Mouse (Mus musculus) embryonic facial prominence, embryonic 13.5 days (tissue): ENCODE data around the gene Rnf6. TPM values are rescaled to one million over a fixed set of nuclear protein-coding genes. Genes with fewer than 3 reads are reported as not detected.
"Not testable (repeated sequence)": the region's sequence is repeated elsewhere in the genome, so short reads cannot be mapped to it uniquely, and the experiment has no call there.

Source experiments
- ATAC-seq: fragments of 200-750 bp; cut with Nextera tagmentation; 2 replicates; pipeline ENCODE4 v1.8.0; 2017; ENCODE audit warnings: low read depth; ENCODE audit not compliant: insufficient number of reproducible peaks, insufficient read depth, low FRiP score, low TSS enrichment
- H3K27ac ChIP-seq: fragments of 300-500 bp; sonication (generic); 2 replicates; pipeline ENCODE4 v1.5.1; 2015; ENCODE audit warnings: moderate library complexity, mild to moderate bottlenecking, inconsistent platforms
- H3K27me3 ChIP-seq: fragments of 300-500 bp; sonication (generic); 2 replicates; pipeline ENCODE4 v1.6.1; 2015; ENCODE audit warnings: mild to moderate bottlenecking, inconsistent platforms
- H3K36me3 ChIP-seq: fragments of 300-500 bp; sonication (generic); 2 replicates; pipeline ENCODE4 v1.6.1; 2015; ENCODE audit warnings: mild to moderate bottlenecking, inconsistent platforms
- H3K4me1 ChIP-seq: fragments of 300-500 bp; sonication (generic); 2 replicates; pipeline ENCODE4 v1.6.1; 2015; ENCODE audit warnings: inconsistent platforms
- H3K4me2 ChIP-seq: fragments of 300-500 bp; sonication (generic); 2 replicates; pipeline ENCODE4 v1.6.1; 2015; ENCODE audit warnings: moderate library complexity, mild to moderate bottlenecking, inconsistent platforms
- H3K4me3 ChIP-seq: fragments of 300-500 bp; sonication (generic); 2 replicates; pipeline ENCODE4 v1.5.1; 2015; ENCODE audit warnings: mild to moderate bottlenecking, inconsistent platforms
- H3K9ac ChIP-seq: fragments of 300-500 bp; sonication (generic); 2 replicates; pipeline ENCODE4 v1.6.1; 2015; ENCODE audit warnings: mild to moderate bottlenecking, inconsistent platforms
- H3K9me3 ChIP-seq: fragments of 300-500 bp; sonication (generic); 2 replicates; pipeline ENCODE4 v1.6.1; 2016; ENCODE audit warnings: inconsistent platforms
- WGBS: fragments of 180-500 bp; shearing (Covaris S2); methylation state at CpG from one replicate; pipeline ENCODE4 v1.1.7; 2015; ENCODE audit warnings: mixed read lengths; 5-methylcytosine and 5-hydroxymethylcytosine counted together
- polyA plus RNA-seq: library from polyadenylated mRNA; unstranded; fragments of >200 nt; fragmentation: Nextera tagmentation; extraction: Ambion mirVana; gene quantifications from 2 replicates; pipeline ENCODE4 v1.2.1, GENCODE M21; 2015

Rnf6 gene
- polyA plus RNA-seq, 1 experiment from 2014 or later: 34.6 TPM

GRCm38 (mm10) chr5:146188712-146189111, 32.6 kb downstream of the Rnf6 start:
- no peak for ATAC-seq
- H3K27ac ChIP-seq: no peak overlapping the region
- no peaks in the 10 kb centered on the region for H3K27me3 ChIP-seq
- no peaks in the 10 kb centered on the region for H3K36me3 ChIP-seq
- no peak overlapping the region for H3K4me2 ChIP-seq
- WGBS: 82% methylated on average over 7 of the region's 7 CpGs
- no peaks in the 10 kb centered on the region for H3K4me1 ChIP-seq
- no peaks in the 10 kb centered on the region for H3K9me3 ChIP-seq
- no peak overlapping the region for H3K9ac ChIP-seq
- H3K4me3 ChIP-seq: no peak overlapping the region

- H3K4me2 ChIP-seq: no peak overlapping the region
- no peak for ATAC-seq
- no peaks in the 10 kb centered on the region for H3K36me3 ChIP-seq
- H3K4me3 ChIP-seq: no peak overlapping the region
- no peak overlapping the region for H3K9ac ChIP-seq
- no peaks in the 10 kb centered on the region for H3K9me3 ChIP-seq
- no peak overlapping the region for H3K27ac ChIP-seq
- H3K4me1 ChIP-seq: no peaks in the 10 kb centered on the region
- H3K27me3 ChIP-seq: no peaks in the 10 kb centered on the region
- 87% methylated on average over 1 of the region's 1 CpGs for WGBS
These were observed 33.2 kb downstream of the Rnf6 start for GRCm38 (mm10) chr5:146188144-146188543.

GRCm38 (mm10) chr5:146187441-146187840, 33.9 kb downstream of the Rnf6 start:
- not testable (repeated sequence) for H3K4me2 ChIP-seq, H3K36me3 ChIP-seq, H3K4me3 ChIP-seq, H3K27ac ChIP-seq, H3K9me3 ChIP-seq, H3K27me3 ChIP-seq, H3K9ac ChIP-seq, ATAC-seq, H3K4me1 ChIP-seq
- WGBS: 24% methylated on average over 5 of the region's 5 CpGs

- H3K27ac ChIP-seq, H3K9me3 ChIP-seq, H3K9ac ChIP-seq, H3K27me3 ChIP-seq, ATAC-seq, H3K4me2 ChIP-seq, H3K4me3 ChIP-seq, H3K4me1 ChIP-seq, H3K36me3 ChIP-seq: not testable (repeated sequence)
- WGBS: 76% methylated on average over 4 of the region's 4 CpGs
These were observed 36.2 kb downstream of the Rnf6 start, which contains the start of gene 1700001J03Rik for GRCm38 (mm10) chr5:146185204-146185603. Gene 1700001J03Rik (minus strand): TSS chr5:146185304.

- not testable (repeated sequence) for H3K4me3 ChIP-seq, H3K9me3 ChIP-seq, ATAC-seq, H3K9ac ChIP-seq, H3K4me1 ChIP-seq, H3K27me3 ChIP-seq, H3K4me2 ChIP-seq, H3K27ac ChIP-seq, H3K36me3 ChIP-seq
- WGBS: 57% methylated on average over 4 of the region's 4 CpGs
These were observed 48.6 kb downstream of the Rnf6 start for GRCm38 (mm10) chr5:146172744-146173143.

GRCm38 (mm10) chr5:146170621-146171020, 50.7 kb downstream of the Rnf6 start, which contains the start of gene Gm6309:
Gene Gm6309 (minus strand): TSS chr5:146170721.
- not testable (repeated sequence) for H3K27me3 ChIP-seq, H3K27ac ChIP-seq, H3K9me3 ChIP-seq, H3K4me1 ChIP-seq, H3K4me2 ChIP-seq, H3K9ac ChIP-seq, ATAC-seq, H3K4me3 ChIP-seq, H3K36me3 ChIP-seq
- 72% methylated on average over 2 of the region's 2 CpGs for WGBS

- not testable (repeated sequence) for ATAC-seq, H3K27ac ChIP-seq, H3K4me2 ChIP-seq, H3K36me3 ChIP-seq, H3K27me3 ChIP-seq, H3K4me3 ChIP-seq, H3K9ac ChIP-seq, H3K4me1 ChIP-seq, H3K9me3 ChIP-seq
- 90% methylated on average over 3 of the region's 3 CpGs for WGBS
These were observed 60.9 kb downstream of the Rnf6 start, which contains the start of gene Gm5565 for GRCm38 (mm10) chr5:146160439-146160838. Gene Gm5565 (minus strand): TSS chr5:146160539.

Other genes with a start within 250 kb of the Rnf6 start
- gene Cyp3a25, start 211.9 kb downstream of the Rnf6 start, polyA plus RNA-seq: not detected in 2 replicates
- not detected in 2 replicates for gene Cyp3a59, start 142.3 kb downstream of the Rnf6 start, polyA plus RNA-seq
- not detected in 2 replicates for gene Gm5565, start 61.0 kb downstream of the Rnf6 start, polyA plus RNA-seq
- not detected in 2 replicates for gene Gm6309, start 50.8 kb downstream of the Rnf6 start, polyA plus RNA-seq
- not detected in 2 replicates for gene 1700001J03Rik, start 36.3 kb downstream of the Rnf6 start, polyA plus RNA-seq
- 19.7 and 20.6 TPM in 2 replicates for gene Cdk8, start 9.7 kb upstream of the Rnf6 start, polyA plus RNA-seq
- 4.8 and 4.9 TPM in 2 replicates for gene Wasf3, start 163.4 kb upstream of the Rnf6 start, polyA plus RNA-seq